Mouse (Mus musculus): ENCODE measurements at regions not wholly inside any gene's neighbourhood (a gene's known extent, or its start where the extent isn't known, plus 50 kb on each side); places are given as distances from the start of the nearest gene placed in this dataset.

DNA sequence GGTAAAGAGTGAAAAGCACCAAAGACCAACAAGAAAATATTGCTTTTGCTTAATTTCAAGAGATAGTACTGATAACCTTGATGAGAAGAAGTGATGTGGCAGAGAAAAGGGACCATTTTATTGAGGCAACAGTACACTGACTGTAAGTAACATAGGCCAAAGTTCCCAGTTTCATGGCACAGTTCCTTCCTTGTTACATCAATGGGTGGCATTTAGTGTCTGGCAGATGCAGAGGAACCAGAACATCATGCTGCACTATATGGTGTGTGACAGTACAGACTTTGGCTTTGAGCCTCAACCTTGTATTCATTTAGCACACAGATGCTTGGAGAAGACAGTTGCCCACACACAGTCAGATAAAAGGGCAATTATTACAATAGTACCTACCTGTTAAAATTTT, 123.7 kb upstream of the Tent5a start:
- DNase-seq, result no peak

GRCm38 (mm10) chr9:85449493-85449892, 122.3 kb upstream of the Tent5a start:
- DNase-seq, result no peak

DNA sequence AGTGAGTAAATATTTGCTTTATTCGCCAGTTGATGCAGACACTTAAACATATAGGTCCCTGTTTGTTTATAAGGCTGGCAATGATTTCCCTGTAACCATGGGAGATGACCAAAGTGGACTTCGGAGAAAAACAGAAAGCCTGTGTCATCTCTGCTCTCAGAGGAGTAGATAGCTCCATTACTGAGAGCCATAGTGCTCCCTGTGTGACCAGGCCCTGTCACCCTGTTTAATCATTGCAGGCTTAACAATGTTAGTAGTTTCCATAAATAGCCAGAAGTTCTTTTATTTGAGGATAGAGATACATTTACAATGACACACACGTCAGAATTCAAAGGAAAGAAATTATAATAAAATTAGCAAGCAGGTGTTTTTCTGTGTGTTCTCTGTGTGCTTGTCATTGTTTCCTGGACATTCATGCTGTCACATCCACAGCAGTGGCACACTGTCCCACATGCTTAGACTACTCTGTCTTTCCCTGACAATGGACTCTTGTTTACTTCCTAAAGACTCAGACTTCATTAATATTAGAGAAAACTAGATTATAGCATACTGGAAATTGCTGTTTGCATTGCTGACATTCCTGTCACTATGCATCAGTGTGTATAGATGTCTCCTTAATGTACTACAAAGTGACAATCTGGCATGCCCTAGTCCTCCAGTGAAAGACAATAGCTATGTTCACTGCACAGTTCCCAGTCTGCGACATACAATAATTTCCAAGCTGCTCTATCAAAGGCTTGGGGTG, 115.8 kb upstream of the Tent5a start:
- no peak for DNase-seq

DNA sequence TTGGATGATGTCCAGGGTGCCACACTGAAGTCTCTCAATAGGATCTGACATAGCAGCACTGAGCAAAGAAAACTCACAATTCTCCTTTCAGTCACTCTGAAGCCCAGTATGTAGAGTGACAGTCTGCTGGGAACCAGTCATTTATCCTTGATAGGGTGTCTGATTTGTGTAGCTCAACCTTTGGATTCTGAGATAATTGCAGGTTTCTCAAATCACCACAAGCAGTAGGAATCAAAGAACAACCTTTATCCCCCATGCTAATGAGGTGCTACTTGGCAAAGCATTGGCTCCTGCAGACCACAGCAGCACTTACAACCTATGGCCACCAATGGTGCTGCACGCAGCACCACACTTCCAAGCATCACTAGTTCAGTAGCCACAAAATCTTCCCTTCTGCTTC, 112.5 kb upstream of the Tent5a start:
- DNase-seq, result no peak

GRCm38 (mm10) chr9:85432220-85432619, 105.1 kb upstream of the Tent5a start:
- no peak for DNase-seq

DNA sequence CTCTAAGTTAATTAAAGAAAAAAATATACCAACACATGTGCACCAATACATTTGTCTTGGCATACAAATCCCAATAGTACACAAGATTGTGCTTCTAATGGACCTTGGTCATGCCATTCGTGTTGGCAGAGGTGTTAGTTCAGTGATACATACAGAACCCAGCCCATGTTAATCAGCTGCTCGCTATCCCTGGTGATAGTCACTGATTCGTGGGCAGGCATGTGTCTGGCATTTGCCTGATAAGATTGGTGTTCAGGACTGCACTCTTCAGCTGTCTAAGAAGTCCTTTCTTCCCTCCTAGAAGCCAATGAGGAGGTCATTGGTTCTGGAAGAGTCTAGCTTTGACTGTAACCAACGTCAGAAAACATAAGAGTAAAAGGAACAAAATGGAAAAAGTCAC, 99.7 kb upstream of the Tent5a start:
- no peak for DNase-seq

DNA sequence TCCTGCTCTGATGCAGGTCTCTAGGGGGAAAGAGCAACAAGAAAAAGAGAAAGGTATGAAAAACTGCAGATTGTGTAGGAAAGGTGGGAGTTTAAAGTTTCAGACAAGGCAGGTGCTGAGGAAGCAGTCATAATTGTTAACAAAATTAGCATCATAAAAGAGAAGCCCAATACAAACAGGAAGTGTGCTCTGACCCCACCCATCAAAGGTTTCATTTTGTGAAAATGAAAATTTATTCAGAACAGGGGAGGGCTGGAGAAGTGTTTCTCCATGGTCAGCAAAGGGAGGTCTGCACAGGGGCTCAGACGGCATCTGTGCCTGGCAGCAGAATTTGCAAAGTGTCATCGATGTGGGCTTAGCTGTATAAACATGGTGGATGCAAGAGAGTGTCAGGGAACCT, 96.8 kb upstream of the Tent5a start:
- DNase-seq, result no peak

DNA sequence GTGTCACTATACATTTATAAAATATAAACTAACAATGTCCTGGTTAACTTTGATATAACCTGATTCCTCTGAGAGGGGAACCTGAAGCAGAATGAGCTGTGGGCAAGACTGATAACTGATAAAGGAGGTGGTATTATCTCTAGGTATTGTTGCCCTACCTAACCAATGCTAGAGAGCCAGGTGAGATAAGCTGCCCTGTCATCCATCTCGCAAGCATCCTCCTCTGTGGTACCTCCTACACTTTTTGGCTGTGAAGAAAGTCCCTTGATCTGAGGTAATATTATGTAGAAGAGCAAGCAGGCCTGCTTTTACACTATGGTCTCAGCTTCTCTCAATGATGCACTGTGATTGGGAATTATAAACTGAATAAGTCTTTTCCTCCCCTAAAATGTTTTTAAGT, 87.2 kb upstream of the Tent5a start:
- DNase-seq, result no peak

DNA sequence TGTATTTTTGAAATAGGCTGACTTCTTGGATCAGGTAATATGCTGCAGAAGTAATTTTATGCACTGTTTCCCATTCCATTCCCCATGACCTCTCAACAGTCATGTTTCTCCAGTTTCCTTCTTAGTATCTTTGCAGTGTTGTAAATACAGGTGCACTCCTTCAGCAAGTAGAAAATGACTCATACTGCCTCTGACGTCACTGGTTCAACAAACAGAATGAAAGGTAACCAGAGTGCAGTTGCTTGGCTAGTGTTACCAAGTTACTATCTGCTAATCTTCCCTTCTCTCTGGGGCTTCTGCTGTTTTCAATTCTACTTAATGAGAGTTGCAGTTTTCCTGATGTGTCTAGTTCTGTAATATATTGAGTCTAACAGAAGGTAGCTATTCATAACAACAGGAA, 86.7 kb upstream of the Tent5a start:
- DNase-seq, result no peak

DNA sequence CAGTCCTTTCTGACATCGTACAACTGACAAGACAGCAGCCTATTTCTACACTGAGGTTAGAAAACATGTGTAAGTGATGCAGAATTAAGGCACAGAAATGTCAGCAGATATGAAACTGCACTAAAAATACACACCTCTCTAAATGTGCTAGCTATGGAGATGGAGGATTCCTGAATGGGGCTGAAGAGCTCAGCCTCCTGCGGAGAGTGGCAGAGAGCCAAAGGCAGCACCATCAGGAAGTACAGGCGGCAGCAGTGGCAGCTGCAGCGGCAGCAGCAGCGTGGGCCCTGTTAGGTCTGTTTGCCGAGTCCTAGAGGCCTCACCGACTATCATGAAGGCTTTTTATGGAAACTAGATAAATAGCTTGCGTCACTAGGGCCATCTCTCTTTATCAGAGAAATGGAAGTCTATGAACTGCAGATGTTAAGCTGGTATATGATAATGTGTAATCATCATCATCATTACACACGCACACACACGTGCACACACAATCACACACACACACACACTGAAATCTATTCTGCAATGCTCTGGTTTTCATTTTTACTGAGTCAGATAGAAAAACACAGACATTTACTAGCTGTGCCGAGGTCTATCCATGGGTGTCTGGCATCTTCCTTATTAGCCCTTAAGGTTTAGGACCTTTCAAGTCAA, 83.6 kb upstream of the Tent5a start:
- DNase-seq, result peak; percentile 39

- peak; percentile 25 for DNase-seq
These were observed 82.9 kb upstream of the Tent5a start for GRCm38 (mm10) chr9:85409974-85410506.

DNA sequence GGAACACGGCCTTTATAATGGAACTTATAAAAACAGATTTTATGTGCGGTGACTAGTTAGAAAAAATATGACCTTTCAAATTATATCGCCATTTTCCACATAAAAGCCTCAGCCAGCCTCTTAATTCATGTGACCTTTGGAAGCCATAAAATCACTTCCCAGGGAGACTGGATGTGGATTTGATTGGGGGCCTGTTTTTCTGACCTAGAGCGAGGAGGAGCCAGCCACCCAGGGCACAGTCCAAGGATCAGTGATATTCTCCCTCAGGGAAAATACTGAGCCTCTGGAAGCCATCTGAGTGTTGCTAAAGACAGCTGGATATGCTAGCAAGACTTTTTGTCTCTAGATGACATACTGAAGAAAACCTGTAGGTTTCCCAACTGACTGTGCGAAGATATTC, 81.3 kb upstream of the Tent5a start:
- DNase-seq, result peak; percentile 86

DNA sequence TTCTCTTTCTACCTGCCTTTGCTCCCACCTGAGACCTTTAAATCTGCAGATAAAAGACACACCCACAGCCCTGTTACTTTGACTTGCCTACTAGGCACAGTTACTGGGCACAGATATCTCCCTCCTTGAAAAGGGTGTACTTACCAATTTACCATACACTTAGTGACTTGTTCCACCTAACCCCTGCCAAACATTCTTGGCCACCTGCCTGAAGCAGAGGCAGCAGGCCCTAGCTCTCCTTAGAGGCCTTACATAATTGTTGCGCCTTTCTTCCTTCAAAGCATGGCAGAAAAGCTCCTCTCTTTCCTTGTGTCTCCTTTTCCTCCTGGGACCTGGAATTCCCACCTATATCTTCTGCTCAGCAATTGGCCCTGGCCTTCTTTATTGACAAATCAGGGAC, 80.4 kb upstream of the Tent5a start:
- peak; percentile 60 for DNase-seq

GRCm38 (mm10) chr9:85401736-85402135, 74.6 kb upstream of the Tent5a start:
- no peak for DNase-seq

DNA sequence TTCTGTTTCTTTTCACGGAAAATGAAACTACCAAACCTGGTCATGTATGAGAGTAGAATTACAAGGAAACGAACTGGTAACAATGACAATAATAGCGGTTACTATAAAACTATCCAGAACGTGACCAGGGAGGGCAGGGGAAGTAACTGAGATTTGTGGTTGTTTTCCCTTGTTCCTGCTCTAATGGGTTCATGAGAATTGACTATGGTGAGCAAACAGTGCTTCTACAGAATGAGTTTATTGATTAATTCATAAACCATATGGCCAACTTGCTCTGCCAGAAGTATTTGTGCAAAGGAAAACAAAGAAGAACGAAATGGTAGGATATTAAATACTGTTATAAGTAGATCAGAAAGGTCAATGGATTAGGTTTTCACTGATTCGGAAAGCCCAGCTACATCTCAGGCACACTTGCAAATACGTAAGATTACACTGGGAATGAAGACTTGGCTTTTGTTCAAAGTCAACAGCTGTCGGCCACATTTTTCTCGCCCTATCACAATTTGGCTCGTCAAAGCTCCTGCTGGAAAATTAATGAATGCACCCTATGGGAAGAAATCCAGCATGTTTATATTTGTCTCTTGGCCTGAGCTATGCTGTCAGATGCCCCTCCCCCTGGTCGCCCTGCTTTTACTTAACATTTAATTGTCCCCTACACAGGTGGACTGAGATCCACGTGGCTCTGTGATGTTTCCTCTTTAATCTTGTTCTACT, 73.6 kb upstream of the Tent5a start:
- no peak for DNase-seq

DNA sequence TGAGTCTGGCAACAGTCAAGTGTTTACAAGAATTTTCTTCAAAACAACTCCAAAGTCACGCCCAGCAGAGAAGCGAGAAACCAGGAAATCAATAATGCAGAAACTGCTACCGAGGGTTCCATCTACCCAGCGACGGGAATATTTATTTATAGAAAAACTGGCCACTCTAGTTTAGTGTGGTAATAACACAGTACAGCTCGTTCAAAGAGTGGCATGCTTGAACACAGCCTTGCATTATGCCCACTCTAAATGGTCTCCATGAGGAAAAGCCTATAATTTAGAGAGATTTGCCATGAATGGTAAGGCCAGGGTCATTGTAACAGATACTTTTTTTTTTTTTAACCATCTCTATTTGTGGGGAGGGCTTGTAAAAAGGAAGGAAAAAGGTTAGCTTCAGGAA, 67.8 kb upstream of the Tent5a start:
- DNase-seq, result no peak

DNA sequence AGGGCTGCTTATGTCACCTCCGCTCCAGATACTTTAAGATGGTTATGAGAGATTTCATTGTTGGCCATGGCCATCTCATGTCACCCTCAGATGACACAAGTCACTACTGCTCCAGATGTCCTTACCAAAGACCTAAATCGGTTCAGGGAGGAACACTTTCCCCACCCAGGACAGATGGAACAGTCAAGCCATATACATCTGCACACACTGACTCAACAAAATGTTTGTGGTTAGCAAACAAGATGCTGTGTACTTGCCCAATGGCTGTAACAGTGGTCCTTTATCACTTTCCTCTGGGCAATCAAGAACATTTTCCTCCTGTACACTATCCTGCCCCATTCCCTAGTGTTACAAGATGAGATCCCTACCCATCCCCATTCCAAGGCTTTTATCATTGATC, 64.1 kb upstream of the Tent5a start:
- DNase-seq, result no peak

DNA sequence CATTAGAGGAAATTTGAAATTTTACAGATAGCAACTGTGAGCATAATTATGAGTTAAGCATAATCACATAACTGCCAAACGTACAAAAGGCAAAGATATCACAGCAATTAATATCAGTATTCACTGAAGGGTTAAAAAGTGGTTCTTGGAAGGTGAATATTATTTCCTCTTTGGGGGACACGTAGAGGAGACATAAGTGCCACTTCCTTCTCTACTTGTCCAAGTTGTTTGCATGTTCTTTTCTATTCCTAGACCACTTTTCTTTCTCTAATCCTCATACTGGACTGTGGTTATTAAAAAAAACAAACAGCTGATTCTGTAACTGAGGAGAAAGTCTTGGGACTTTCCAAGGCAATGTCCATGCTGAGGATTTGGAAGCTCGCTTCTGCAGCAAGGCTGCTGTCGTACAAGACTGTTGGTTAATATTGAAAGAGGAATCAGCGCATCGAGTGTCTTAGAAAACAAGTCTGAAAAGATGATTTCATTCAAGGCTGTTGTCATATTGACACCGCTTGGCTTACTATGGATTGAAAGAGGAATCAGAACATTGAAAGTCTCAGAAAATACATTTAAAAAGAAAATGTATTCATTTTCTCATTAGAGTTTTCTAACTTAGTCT, 61.7 kb upstream of the Tent5a start:
- no peak for DNase-seq

DNA sequence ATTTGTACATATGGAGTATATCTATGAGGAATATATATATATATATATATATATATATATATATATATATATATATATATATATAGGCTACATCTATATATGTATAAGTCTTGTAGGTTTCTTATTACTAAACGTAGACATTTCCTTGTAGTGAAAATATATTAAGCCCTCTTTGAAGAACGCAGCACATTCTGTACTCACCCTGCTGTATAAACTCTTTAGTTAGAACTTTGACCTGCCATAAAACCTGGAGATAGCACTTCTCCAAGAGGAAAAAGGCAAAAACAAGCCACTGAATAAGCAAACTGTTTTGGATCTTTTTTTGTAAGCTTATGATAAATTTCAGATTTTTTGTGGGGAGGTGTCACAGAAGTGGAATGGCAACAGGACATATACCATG, 55.3 kb upstream of the Tent5a start:
- DNase-seq, result no peak

DNA sequence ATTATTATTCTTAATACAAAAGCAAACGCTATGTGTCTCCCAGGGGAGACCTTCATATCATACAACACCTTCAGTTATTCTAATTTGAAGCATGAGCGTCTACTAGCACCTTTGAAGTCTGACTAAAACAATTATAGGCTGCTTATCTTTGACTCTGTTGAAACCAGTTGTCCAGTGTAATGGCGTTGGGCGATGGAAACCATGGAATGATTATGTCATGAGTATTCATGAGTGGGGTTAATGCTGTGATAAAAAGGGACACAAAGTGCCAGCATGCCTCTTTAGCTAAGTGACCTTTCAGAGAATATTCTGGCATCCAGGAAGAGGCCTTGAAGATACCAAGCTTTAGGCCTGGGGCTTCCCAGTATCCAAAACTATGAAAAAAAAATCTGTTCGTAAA, 53.6 kb upstream of the Tent5a start:
- DNase-seq, result no peak

GRCm38 (mm10) chr9:85379135-85379534, 52.0 kb upstream of the Tent5a start:
- DNase-seq, result no peak

Data from kidney, adult 9 months (tissue).